Mouse (Mus musculus): ENCODE results near the gene Foxb1. TPM values are rescaled to one million over a fixed set of nuclear protein-coding genes. Genes with fewer than 3 reads are reported as not detected.

Gene Foxb1
- total RNA-seq, 2 experiments from 2014 or later: not detected

GRCm38 (mm10) chr9:69758506-69758905 is 2.2 kb downstream of the Foxb1 start:
- intact Hi-C loops (cut with DNase I): no loop called here
- no peak for DNase-seq

GRCm38 (mm10) chr9:69757254-69757653 is 3.5 kb downstream of the Foxb1 start:
- intact Hi-C loops (cut with DNase I): no loop called here
- no peak for DNase-seq

- DNase-seq: no peak
- intact Hi-C loops (cut with DNase I): no loop called here
Observed at GRCm38 (mm10) chr9:69756456-69756855, 4.3 kb downstream of the Foxb1 start.

GRCm38 (mm10) chr9:69756041-69756440 is 4.7 kb downstream of the Foxb1 start:
- intact Hi-C loops (cut with DNase I): no loop called here

GRCm38 (mm10) chr9:69755157-69755556 is 5.6 kb downstream of the Foxb1 start:
- intact Hi-C loops (cut with DNase I): no loop called here
- DNase-seq: no peak

More at GRCm38 (mm10) chr9:69756041-69756440, 4.7 kb downstream of the Foxb1 start:
- DNase-seq: no peak

- DNase-seq: no peak
- intact Hi-C loops (cut with DNase I): no loop called here
Observed at GRCm38 (mm10) chr9:69754712-69755111, 6.0 kb downstream of the Foxb1 start.

GRCm38 (mm10) chr9:69754291-69754690 is 6.4 kb downstream of the Foxb1 start:
- DNase-seq: no peak
- intact Hi-C loops (cut with DNase I): no loop called here

- intact Hi-C loops (cut with DNase I): no loop called here
- DNase-seq: no peak
Observed at GRCm38 (mm10) chr9:69747971-69748370, 12.8 kb downstream of the Foxb1 start.

- intact Hi-C loops (cut with DNase I): no loop called here
- DNase-seq: no peak
Observed at GRCm38 (mm10) chr9:69728736-69729135, 32.0 kb downstream of the Foxb1 start.

GRCm38 (mm10) chr9:69718431-69718830 is 42.3 kb downstream of the Foxb1 start:
- no peak for DNase-seq
- intact Hi-C loops (cut with DNase I): no loop called here

- DNase-seq: no peak
- intact Hi-C loops (cut with DNase I): no loop called here
Observed at GRCm38 (mm10) chr9:69716364-69716763, 44.4 kb downstream of the Foxb1 start.

- intact Hi-C loops (cut with DNase I): no loop called here
- no peak for DNase-seq
Observed at GRCm38 (mm10) chr9:69715445-69715844, 45.3 kb downstream of the Foxb1 start.

- intact Hi-C loops (cut with DNase I): no loop called here
- no peak for DNase-seq
Observed at GRCm38 (mm10) chr9:69714346-69714745, 46.4 kb downstream of the Foxb1 start.

- DNase-seq: no peak
- intact Hi-C loops (cut with DNase I): no loop called here
Observed at GRCm38 (mm10) chr9:69713577-69714327, 47.0 kb downstream of the Foxb1 start.

- intact Hi-C loops (cut with DNase I): no loop called here
- DNase-seq: no peak
Observed at GRCm38 (mm10) chr9:69712714-69713525, 47.8 kb downstream of the Foxb1 start.

Other genes with a start within 250 kb of the Foxb1 start
- gene Bnip2, start 228.5 kb upstream of the Foxb1 start, total RNA-seq (2021): 100 to 1,000 TPM; 102 to 107 TPM

Measured in heart, postnatal 10 days (tissue).